8 mouse cellular contexts compared by ENCODE assay signal in the genomic region with DNA sequence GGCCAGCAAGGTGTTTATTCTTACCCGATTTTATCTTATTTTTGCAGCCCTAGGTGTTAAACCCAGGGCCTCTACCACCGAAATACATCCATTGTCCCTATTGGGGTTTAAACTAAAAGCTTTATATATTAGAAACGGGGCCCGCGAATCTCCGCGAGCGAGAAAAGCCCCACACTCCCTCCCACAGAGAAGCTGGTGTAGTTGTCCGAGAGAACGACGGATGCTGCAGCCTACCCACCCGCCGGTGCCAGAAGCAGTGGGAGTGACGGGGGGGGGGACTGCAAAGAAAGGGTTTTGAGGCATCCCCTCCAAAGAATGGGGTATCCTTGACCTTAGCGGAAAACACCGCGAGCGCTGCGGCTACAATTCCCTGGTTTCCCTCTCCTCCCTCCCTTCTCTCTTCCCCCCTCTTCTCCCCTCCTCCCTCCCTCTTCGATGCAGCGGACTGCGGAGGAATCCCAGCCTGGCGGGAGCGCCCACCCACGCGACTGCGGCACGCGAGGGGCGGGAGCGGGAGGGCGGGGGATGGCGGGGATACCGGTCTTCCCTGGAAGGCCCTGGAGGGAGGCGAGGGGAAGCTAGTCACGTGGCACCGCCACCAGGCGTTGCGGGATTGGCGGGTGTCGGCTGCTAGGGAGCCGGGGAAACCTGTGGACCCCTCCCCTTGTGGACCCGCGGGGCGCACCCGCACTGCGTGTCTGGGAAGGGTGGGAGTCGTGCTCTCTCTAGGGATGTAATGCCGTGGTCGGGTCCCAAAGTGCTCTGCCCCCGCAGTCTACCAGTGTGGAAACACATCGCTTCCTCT. TPM values are rescaled to one million over a fixed set of nuclear protein-coding genes. Genes with fewer than 3 reads are reported as not detected.
DNase-seq lines count a peak whose midpoint lies in the region; ATAC-seq lines count a peak whose summit lies in the region.

No protein-coding gene starts in this region.

- no peaks in the 10 kb centered on the region for H3K9me3 ChIP-seq in forebrain, embryonic 15.5 days

- peak; percentile 93 for DNase-seq in Muller cell, postnatal 12 days (ENCODE audit: inconsistent ontology term)
- DNase-seq in heart, postnatal 4 days, result peak; percentile 76
- peak; percentile 75 for DNase-seq in left cerebral cortex, adult 11 months (ENCODE audit: low spot score)
- peak; percentile 52 for DNase-seq in lung, postnatal 14 days
- DNase-seq in ovary, postnatal 36 days (ENCODE audit: low spot score), result peak; percentile 86

- peak overlapping the region; percentile 63 for H3K9ac ChIP-seq in forebrain, embryonic 15.5 days (replicated peaks)

- no peaks in the 10 kb centered on the region for H3K36me3 ChIP-seq in forebrain, embryonic 15.5 days

- under 1% methylated on average over 51 of the region's 52 CpGs for WGBS in forebrain, embryonic 15.5 days

- ATAC-seq in forebrain, embryonic 15.5 days (replicated peaks), result peak; percentile 96
- ATAC-seq in erythroid progenitor cell, adult 5-6 weeks (replicated peaks; ENCODE audit: low FRiP score, poor library complexity, severe bottlenecking), result no peak

- H3K4me2 ChIP-seq in forebrain, embryonic 15.5 days (replicated peaks), result peak overlapping the region; percentile 89

- H3K4me3 ChIP-seq in brown adipose tissue, adult 24 weeks (ENCODE audit: insufficient read depth, low read depth, low read length), result peak overlapping the region; percentile 70
- peak overlapping the region; percentile 55 for H3K4me3 ChIP-seq in forebrain, embryonic 15.5 days

- peaks cover 2% of the 10 kb centered on the region; the same call in 1 of the 2 replicates for H3K4me1 ChIP-seq in brown adipose tissue, adult 24 weeks (ENCODE audit: control insufficient read depth, insufficient read depth, insufficient read length, low read length)
- H3K4me1 ChIP-seq in forebrain, embryonic 15.5 days, result peaks cover 15% of the 10 kb centered on the region

- peaks cover 9% of the 10 kb centered on the region; the same call in 1 of the 2 replicates for H3K27me3 ChIP-seq in forebrain, embryonic 15.5 days

- H3K27ac ChIP-seq in brown adipose tissue, adult 24 weeks (replicated peaks; ENCODE audit: low read depth, low read length), result no peak overlapping the region
- peak overlapping the region; percentile 96 for H3K27ac ChIP-seq in forebrain, embryonic 15.5 days (replicated peaks)

RNA-seq across cellular contexts. Expression of a gene that starts 9.4 kb away (rescaled TPM):
- 13.1 and 15.5 TPM in 2 replicates for polyA plus RNA-seq in brown adipose tissue, adult 24 weeks (2012; ENCODE audit: insufficient read depth, insufficient read length, missing spikeins)
- 23.0 and 23.2 TPM in 2 replicates for polyA plus RNA-seq in forebrain, embryonic 15.5 days (2015; fragmentation: Nextera tagmentation; extraction: Ambion mirVana)
- 10 to 100 TPM; 27.0 to 27.9 TPM for total RNA-seq in heart, postnatal 4 days (2021)
- 5.4 and 5.9 TPM in 2 replicates for total RNA-seq in erythroid progenitor cell, adult 5-6 weeks (2015; ENCODE audit: low replicate concordance)
- 15.3 and 22.7 TPM in 2 replicates for total RNA-seq in erythroid progenitor cell, adult 5-6 weeks (2017; ENCODE audit: low replicate concordance)

RNA-seq across cellular contexts. Expression of a gene that starts 56.6 kb away (rescaled TPM):
- not detected in 2 replicates for polyA plus RNA-seq in brown adipose tissue, adult 24 weeks (2012; ENCODE audit: insufficient read depth, insufficient read length, missing spikeins)
- polyA plus RNA-seq in forebrain, embryonic 15.5 days (2015; fragmentation: Nextera tagmentation; extraction: Ambion mirVana), result not detected in 2 replicates
- total RNA-seq in heart, postnatal 4 days (2021), result not detected
- not detected in 2 replicates for total RNA-seq in erythroid progenitor cell, adult 5-6 weeks (2015; ENCODE audit: low replicate concordance)
- not detected in 2 replicates for total RNA-seq in erythroid progenitor cell, adult 5-6 weeks (2017; ENCODE audit: low replicate concordance)

RNA-seq across cellular contexts. Expression of a gene that starts 56.9 kb away (rescaled TPM):
- 311 and 382 TPM in 2 replicates for polyA plus RNA-seq in brown adipose tissue, adult 24 weeks (2012; ENCODE audit: insufficient read depth, insufficient read length, missing spikeins)
- 106 and 116 TPM in 2 replicates for polyA plus RNA-seq in forebrain, embryonic 15.5 days (2015; fragmentation: Nextera tagmentation; extraction: Ambion mirVana)
- 100 to 1,000 TPM; 104 to 105 TPM for total RNA-seq in heart, postnatal 4 days (2021)
- total RNA-seq in erythroid progenitor cell, adult 5-6 weeks (2015; ENCODE audit: low replicate concordance), result 29.2 and 36.9 TPM in 2 replicates
- 25.0 and 34.1 TPM in 2 replicates for total RNA-seq in erythroid progenitor cell, adult 5-6 weeks (2017; ENCODE audit: low replicate concordance)
